Mouse (Mus musculus) thymus, postnatal 0 days (tissue): ENCODE results near the gene Oas1d. TPM values are rescaled to one million over a fixed set of nuclear protein-coding genes. Genes with fewer than 3 reads are reported as not detected.

Experiments used
- DNase-seq: peaks from one replicate; pipeline ENCODE4 v3.0.0-alpha.2; 2015; ENCODE audit warnings: low spot score
- polyA plus RNA-seq: library from polyadenylated mRNA; unstranded; fragments of >200 nt; fragmentation: Nextera tagmentation; extraction: Ambion mirVana; gene quantifications from 2 replicates; pipeline ENCODE4 v1.2.1, GENCODE M21; 2015

Gene Oas1d
- polyA plus RNA-seq, 1 experiment from 2014 or later, result 0.66 TPM

DNA sequence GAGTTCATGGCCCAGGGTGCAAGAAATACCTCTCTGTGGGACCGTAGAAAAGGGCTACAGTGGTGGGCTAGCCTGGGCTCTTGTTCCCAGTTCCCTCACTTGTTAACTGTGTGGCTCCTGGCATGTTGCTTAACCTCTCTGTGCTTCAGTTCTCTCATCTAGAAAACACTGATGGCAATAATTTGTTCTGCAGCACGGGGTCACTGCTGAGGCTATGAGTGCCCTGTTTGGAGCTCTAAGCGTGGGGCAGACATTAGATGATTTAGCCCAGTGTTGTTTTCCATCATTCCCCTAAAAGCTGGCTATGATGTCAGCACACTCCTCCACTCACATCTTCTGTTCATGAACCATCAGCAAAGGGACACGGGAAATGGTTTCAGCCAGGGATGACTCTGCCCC is 53.8 kb downstream of the Oas1d start:
- no peak for DNase-seq

DNA sequence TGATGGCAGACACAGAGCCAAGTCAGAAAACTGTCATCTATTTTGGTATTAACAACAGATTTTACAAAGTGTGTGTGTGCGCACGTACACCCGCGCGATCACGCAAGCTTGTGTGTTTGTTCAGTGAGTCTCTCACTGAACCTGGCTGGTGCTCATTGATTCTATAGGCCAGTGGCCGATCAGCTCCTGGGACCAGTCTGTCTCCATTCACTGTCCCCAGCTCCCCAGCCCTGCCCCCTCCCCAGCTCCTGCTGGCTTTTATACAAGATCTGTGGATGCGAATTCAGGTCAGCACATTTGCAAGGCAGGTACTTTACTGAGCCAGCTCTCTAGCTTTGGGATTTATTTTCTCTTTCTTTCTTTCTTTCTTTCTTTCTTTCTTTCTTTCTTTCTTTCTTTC is 54.5 kb downstream of the Oas1d start:
- DNase-seq, result no peak

DNA sequence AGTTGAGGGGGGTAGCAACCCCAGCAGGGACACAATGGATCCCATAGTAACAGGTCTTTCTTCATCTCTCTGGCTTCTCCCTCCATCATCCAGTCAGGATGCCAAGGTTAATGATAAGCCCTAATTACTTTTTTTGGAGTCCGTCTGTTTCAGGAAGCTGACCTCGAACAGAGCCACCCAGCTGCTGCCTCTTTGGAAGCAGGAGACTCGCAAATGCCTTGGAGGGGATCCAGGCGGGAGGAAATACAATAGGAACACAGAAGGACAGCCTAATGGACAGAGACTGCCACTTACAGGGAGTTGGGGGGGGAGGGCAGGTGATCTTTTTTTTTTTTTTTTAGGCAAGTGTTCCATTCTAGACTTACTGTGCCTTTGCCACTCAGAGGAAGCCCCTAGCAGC is 55.4 kb downstream of the Oas1d start:
- DNase-seq, result no peak

Other genes starting within 250 kb of the Oas1d start
- gene Dtx1, start 202.6 kb upstream of the Oas1d start, polyA plus RNA-seq, result 43.4 and 43.7 TPM in 2 replicates
- gene Oas2, start 164.7 kb upstream of the Oas1d start, polyA plus RNA-seq, result 0.62 and 0.86 TPM in 2 replicates
- gene Oas3, start 136.9 kb upstream of the Oas1d start, polyA plus RNA-seq, result 1.7 and 1.9 TPM in 2 replicates
- gene Oas1e, start 119.0 kb upstream of the Oas1d start, polyA plus RNA-seq, result 0.39 and 0.64 TPM in 2 replicates
- 1.9 and 2.1 TPM in 2 replicates for gene Oas1c, start 102.0 kb upstream of the Oas1d start, polyA plus RNA-seq
- gene Oas1f, start 67.2 kb upstream of the Oas1d start, polyA plus RNA-seq, result 0.42 and 0.44 TPM in 2 replicates
- gene Oas1h, start 53.1 kb upstream of the Oas1d start, polyA plus RNA-seq, result 0.19 and 0.52 TPM in 2 replicates
- gene Oas1g, start 26.9 kb upstream of the Oas1d start, polyA plus RNA-seq, result 5.6 and 6.5 TPM in 2 replicates
- 12.9 and 15.4 TPM in 2 replicates for gene Oas1a, start 7.0 kb upstream of the Oas1d start, polyA plus RNA-seq
- 0.04 and 0.07 TPM in 2 replicates for gene Rph3a, start 95.6 kb downstream of the Oas1d start, polyA plus RNA-seq